Mouse (Mus musculus): ENCODE measurements around the gene Kremen2. TPM values are rescaled to one million over a fixed set of nuclear protein-coding genes. Genes with fewer than 3 reads are reported as not detected.
A peak's percentile ranks its signal among the peaks of the same experiment; 100 is the strongest.

Gene Kremen2
- polyA plus RNA-seq (2015; fragmentation: Nextera tagmentation; extraction: Ambion mirVana): 0.28 and 3.3 TPM in 2 replicates

DNA sequence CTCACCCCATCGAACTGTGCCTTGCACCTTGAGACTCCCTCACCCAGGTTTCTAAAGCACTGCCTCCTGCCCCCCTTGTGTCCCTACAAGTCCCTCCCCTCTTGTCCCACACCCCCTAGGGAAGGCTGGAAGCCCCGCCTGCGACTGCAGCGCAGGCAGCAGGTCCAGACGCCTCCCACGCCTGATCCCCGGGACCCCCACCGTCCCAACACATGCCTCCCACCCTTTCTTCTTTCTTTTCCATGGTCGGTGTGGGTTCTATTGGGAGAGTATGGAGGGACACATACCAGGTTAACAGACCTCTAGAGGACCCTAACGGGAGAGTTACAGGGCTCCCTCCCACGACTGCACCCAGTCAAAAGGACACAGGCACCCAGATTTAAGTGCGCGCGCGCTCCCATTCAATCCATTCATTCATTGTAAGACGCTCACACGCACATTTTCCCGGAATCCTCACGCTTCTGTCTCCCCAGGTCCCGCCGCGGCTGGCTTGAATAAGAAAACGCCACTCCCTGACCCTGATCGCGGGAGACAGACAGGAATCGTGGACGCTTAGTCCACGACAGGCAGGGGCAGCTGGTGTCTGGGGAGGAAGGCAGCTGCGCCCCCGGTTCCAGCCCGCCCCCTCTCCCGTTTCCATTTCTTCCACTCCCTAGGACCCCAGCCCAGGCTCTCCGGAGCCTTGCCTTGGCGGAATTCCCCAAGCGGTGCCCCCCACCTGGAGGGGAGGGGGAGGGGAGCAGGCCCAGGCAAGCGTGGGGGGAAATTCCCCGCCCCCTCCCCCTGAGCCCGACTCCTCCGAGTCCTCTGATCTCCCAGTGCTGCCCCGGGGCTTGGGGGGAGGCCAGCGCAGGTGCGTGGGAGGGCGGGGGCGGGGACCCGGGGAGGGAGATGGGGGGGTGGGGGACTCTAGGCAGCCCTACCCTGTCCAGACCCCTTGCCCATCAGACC, at the start of gene Kremen2:
TSS of gene Kremen2 (minus strand) at position 533 of the 951 bp plus-strand sequence.
- H3K27ac ChIP-seq: no peak within 1 kb of the TSS
- H3K4me3 ChIP-seq: peak within 1 kb of the TSS; percentile 36
- H3K9me3 ChIP-seq (replicated peaks): no peaks in the 10 kb centered on the region
- ATAC-seq (replicated peaks; ENCODE audit: insufficient number of reproducible peaks, insufficient read depth, low FRiP score, low read depth): no peak
- peaks cover 77% of the 10 kb centered on the region for H3K27me3 ChIP-seq
- peak within 1 kb of the TSS; percentile 15; the same call in 1 of the 2 replicates for H3K9ac ChIP-seq
- H3K36me3 ChIP-seq: no peaks in the 10 kb centered on the region
- H3K4me1 ChIP-seq (replicated peaks): peaks cover 38% of the 10 kb centered on the region
- under 1% methylated on average over 37 of the region's 45 CpGs for WGBS
- H3K4me2 ChIP-seq: peak within 1 kb of the TSS; percentile 56

DNA sequence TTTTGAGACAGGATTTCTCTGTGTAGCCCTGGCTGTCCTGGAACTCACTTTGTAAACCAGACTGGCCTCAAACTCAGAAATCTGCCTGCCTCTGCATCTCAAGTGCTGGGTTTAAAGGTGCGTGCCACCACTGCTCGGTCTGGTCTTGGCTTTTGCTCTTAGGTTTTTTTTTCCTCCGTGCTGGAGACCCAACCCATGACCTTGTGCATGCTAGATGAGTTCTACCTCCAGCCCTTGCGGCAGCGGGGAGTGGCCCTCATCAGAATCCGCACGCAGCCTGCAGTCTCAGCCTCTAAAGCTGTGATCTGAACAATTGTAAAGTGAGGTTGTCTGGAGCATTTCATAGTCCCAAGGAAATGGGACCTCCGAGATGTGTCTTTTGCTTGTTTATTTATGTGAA, 49.7 kb upstream of the Kremen2 start:
- Histone ChIP-seq H3K9ac (no peak overlapping the region), H3K9me3 (replicated peaks) (no peaks in the 10 kb centered on the region), H3K27me3 (no peaks in the 10 kb centered on the region), H3K27ac (no peak overlapping the region), H3K36me3 (no peaks in the 10 kb centered on the region), H3K4me1 (replicated peaks) (peaks cover 6% of the 10 kb centered on the region), H3K4me2 (no peak overlapping the region), H3K4me3 (no peak overlapping the region)
- 91% methylated on average over 8 of the region's 8 CpGs for WGBS
- no peak for ATAC-seq (replicated peaks; ENCODE audit: insufficient number of reproducible peaks, insufficient read depth, low FRiP score, low read depth)

DNA sequence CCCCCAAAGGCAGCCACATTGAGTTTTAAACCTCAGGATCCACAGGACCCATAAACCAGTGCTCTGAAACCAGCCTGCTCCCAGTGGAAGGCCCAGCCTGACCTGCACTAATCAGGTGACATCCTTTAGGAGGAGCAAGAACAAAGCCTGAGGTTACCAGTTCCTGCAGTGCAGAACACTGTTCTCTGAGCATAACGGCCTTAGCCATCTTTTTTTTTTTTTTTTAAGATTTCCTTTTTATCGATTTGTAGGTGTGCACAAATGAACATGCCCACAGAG, 45.4 kb upstream of the Kremen2 start:
- no peak overlapping the region; the same call in 1 of the 2 replicates for H3K9ac ChIP-seq
- no peaks in the 10 kb centered on the region for H3K9me3 ChIP-seq (replicated peaks)
- 47% methylated on average over 2 of the region's 2 CpGs for WGBS
- H3K27me3 ChIP-seq: no peaks in the 10 kb centered on the region
- 0 out of 2 replicates have a peak, but pooled peaks have one; percentile 20 for ATAC-seq (replicated peaks; ENCODE audit: insufficient number of reproducible peaks, insufficient read depth, low FRiP score, low read depth)
- H3K4me3 ChIP-seq: peak overlapping the region; percentile 50
- H3K4me2 ChIP-seq: peak overlapping the region; percentile 80
- H3K36me3 ChIP-seq: no peaks in the 10 kb centered on the region
- peak overlapping the region; percentile 85 for H3K27ac ChIP-seq
- peaks cover 19% of the 10 kb centered on the region for H3K4me1 ChIP-seq (replicated peaks)

DNA sequence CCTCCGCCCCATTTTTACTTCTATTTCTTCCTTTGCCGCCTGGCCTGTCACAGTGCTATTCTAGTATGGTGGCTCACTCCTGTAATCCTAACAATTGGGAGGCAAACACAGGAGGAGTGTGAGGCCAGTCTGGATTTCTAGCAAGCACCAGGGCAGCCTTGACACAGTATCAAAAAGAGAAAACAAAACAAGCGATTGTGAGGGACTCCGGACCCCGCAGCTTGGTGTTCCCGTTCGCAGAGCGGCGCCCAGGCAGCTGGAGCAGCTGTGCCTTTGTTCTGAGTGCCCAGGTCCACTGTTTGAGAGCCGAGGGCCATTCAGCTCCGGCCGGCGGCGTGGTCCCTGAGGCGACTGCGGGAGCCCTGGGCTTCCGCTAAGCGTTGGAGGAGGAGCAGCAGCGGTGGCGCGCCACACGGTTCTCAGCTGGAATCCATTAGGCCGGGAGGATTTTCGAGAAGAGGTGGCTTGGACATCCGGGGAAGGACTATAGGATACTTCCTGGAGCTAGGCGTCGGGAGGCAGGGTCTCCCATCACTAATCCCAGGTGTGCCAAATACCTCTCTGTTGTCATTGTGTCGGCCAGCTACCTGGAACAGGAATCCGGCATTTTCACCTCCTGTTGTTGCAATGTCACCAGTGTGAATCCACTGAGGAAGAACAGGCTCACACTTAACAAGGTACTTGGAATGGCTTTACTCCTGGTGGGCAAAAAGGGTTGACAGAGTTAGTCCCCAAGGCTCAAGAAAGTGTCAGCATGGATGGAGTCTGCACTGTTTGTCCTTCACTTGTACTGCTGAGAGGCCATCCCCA, 44.8 kb upstream of the Kremen2 start, which contains the start of gene Srrm2:
TSS of gene Srrm2 (plus strand) at position 264 of the 810 bp plus-strand sequence.
- peak within 1 kb of the TSS; percentile 63 for H3K9ac ChIP-seq
- no peaks in the 10 kb centered on the region for H3K27me3 ChIP-seq
- H3K4me2 ChIP-seq: peak within 1 kb of the TSS; percentile 80
- H3K36me3 ChIP-seq: no peaks in the 10 kb centered on the region
- ATAC-seq (replicated peaks; ENCODE audit: insufficient number of reproducible peaks, insufficient read depth, low FRiP score, low read depth): peak; percentile 66
- H3K9me3 ChIP-seq (replicated peaks): no peaks in the 10 kb centered on the region
- peaks cover 25% of the 10 kb centered on the region for H3K4me1 ChIP-seq (replicated peaks)
- WGBS: 3% methylated on average over 29 of the region's 29 CpGs
- H3K27ac ChIP-seq: peak within 1 kb of the TSS; percentile 85
- peak within 1 kb of the TSS; percentile 50 for H3K4me3 ChIP-seq

DNA sequence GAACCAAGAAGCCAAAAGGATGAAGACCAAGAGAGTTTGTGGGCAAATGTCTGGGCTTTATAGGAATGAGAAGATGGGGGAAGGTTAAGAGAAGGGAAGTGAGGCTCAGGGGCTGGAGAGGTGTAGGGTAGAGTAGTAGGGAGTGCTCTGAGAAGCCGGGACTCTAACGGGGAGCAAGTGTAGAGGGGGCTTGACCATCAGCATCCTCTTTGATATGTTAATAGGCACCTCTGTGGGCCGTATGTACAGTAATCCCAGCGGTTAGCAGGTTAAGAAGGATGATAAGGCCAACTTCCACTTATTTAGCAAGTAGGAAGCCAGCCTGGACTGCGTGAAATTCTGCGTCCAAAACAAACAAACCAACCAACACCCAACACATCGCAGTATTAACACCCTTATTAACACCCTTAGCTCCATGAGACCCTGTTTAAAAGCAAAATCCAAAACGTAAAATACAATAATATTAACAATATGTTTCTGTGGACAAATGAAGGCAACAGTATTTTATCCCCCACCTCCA, 44.2 kb upstream of the Kremen2 start:
- H3K36me3 ChIP-seq: no peaks in the 10 kb centered on the region
- no peak for ATAC-seq (replicated peaks; ENCODE audit: insufficient number of reproducible peaks, insufficient read depth, low FRiP score, low read depth)
- peaks cover 25% of the 10 kb centered on the region for H3K4me1 ChIP-seq (replicated peaks)
- H3K9ac ChIP-seq: peak overlapping the region; percentile 63
- no peaks in the 10 kb centered on the region for H3K9me3 ChIP-seq (replicated peaks)
- peak overlapping the region; percentile 85 for H3K27ac ChIP-seq
- H3K4me3 ChIP-seq: peak overlapping the region; percentile 50
- H3K4me2 ChIP-seq: peak overlapping the region; percentile 80
- 15% methylated on average over 8 of the region's 8 CpGs for WGBS
- no peaks in the 10 kb centered on the region for H3K27me3 ChIP-seq

DNA sequence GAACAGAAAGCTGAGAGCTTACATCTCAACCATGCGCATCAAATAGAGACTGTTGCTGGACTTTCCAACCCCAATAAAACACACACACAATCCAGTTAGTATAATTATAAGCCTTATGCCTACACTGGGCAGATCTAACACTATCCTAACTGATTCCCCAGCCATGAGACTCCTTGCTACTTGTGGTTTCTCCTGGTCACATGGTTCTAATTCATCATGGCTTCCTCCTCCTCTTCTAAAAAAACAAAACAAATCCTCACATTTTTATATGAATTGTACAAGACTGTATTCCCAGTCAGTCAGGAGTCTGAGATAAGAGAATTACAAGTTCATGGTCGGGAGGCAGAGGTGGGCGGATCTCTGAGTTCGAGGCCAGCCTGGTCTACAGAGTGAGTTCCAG, 43.3 kb upstream of the Kremen2 start:
- Histone ChIP-seq H3K36me3 (no peaks in the 10 kb centered on the region), H3K9me3 (replicated peaks) (no peaks in the 10 kb centered on the region), H3K27ac (no peak overlapping the region), H3K4me1 (replicated peaks) (peaks cover 25% of the 10 kb centered on the region), H3K4me2 (no peak overlapping the region), H3K9ac (no peak overlapping the region), H3K4me3 (no peak overlapping the region), H3K27me3 (no peaks in the 10 kb centered on the region)
- ATAC-seq (replicated peaks; ENCODE audit: insufficient number of reproducible peaks, insufficient read depth, low FRiP score, low read depth): no peak
- WGBS: 86% methylated on average over 4 of the region's 4 CpGs

DNA sequence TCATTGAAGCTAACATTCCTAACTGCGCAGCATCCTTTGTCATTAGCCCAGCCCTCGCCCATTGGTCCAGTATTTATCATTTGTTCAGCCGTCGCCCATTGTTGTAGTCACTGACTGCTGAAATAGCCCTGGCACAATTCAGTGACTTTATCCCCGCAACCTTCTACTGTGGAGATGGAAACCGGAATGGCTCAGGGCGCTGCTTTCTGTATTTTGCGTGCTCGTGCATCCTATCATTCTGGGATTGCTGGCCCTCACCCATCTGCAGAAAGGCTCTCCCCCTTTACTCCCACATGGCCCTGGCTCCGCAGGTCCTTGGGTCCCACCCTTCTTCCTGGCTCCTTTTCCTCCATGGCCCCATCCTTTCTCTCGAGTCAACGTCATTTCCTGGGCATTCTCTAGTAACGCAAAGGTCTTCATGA, 40.9 kb upstream of the Kremen2 start:
- peaks cover 25% of the 10 kb centered on the region for H3K4me1 ChIP-seq (replicated peaks)
- 18% methylated on average over 13 of the region's 13 CpGs for WGBS
- no peaks in the 10 kb centered on the region for H3K36me3 ChIP-seq
- no peaks in the 10 kb centered on the region for H3K27me3 ChIP-seq
- H3K27ac ChIP-seq: no peak overlapping the region
- peak overlapping the region; percentile 95 for H3K4me2 ChIP-seq
- ATAC-seq (replicated peaks; ENCODE audit: insufficient number of reproducible peaks, insufficient read depth, low FRiP score, low read depth): no peak
- no peak overlapping the region for H3K9ac ChIP-seq
- H3K9me3 ChIP-seq (replicated peaks): no peaks in the 10 kb centered on the region
- H3K4me3 ChIP-seq: peak overlapping the region; percentile 55

DNA sequence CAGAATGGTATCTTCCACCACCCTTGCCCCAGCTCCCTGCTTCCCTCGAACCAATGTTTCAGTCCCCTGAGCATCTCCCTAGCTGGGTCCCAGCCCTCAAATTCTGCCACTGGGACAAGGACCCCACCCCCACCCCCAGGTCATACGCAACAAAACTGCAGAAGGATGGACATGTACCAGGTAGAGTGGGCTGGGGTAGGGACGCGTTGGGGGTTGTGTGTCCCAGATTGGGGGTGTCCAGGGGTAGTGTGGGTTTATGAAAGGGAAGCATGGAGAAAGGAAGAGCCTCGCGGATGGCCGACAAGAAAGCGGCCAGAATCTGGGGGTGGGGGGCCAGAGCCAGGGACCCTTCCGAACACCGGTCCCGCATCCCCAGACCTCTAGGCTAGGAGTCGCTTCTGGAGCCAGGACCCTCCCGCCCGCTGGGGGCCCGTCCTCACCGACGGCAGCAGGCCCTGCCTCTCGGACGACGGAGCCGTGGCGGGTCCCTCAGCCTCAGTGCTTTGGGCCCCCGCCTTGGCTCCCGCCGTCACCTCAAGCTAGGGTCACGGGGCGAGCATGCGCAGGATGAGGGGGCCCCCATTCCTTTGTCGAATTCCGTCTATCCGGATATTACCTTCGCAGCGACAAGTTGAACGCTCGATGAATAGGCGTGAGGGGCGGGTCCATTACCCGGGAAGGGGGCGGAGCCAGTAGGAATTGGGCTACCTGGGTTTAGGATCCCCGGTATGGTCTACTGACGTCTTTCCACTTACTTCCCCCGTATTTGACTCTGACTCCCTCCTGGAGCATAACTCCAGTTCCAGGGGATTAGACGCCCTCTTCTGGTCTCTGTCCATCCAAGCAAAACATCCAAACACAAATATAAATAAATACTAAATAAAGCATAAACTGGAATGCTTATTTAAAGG, 40.2 kb upstream of the Kremen2 start, which contains the start of gene Flywch2:
TSS of gene Flywch2 (minus strand) at position 521 of the 911 bp plus-strand sequence.
- WGBS: 4% methylated on average over 43 of the region's 43 CpGs
- ATAC-seq (replicated peaks; ENCODE audit: insufficient number of reproducible peaks, insufficient read depth, low FRiP score, low read depth): peak; percentile 70
- peak within 1 kb of the TSS; percentile 55 for H3K4me3 ChIP-seq
- H3K27ac ChIP-seq: no peak within 1 kb of the TSS
- H3K9me3 ChIP-seq (replicated peaks): no peaks in the 10 kb centered on the region
- peak within 1 kb of the TSS; percentile 95 for H3K4me2 ChIP-seq
- H3K36me3 ChIP-seq: no peaks in the 10 kb centered on the region
- peaks cover 22% of the 10 kb centered on the region for H3K4me1 ChIP-seq (replicated peaks)
- H3K27me3 ChIP-seq: no peaks in the 10 kb centered on the region
- peak within 1 kb of the TSS; percentile 66 for H3K9ac ChIP-seq

DNA sequence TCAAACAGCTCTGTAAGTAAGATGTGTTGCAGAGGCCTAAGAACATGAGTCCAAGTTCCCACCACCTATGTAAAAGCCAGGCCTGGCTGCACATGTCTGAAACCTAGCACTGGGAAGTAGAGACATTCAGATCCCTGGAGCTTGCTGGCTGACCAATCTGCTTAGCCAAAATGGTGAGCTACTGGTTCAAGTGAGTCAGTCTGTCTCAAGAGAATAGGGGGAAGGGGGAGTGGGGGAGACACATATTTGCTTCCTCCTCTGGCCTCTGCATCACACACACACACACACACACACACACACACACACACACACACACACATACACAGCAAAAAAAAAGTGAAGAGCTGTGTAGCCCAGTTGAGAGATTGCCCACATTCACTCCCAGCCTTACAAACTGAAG, 37.7 kb upstream of the Kremen2 start:
- Histone ChIP-seq H3K27ac (no peak overlapping the region), H3K4me1 (replicated peaks) (peaks cover 12% of the 10 kb centered on the region), H3K9ac (no peak overlapping the region), H3K27me3 (no peaks in the 10 kb centered on the region), H3K9me3 (replicated peaks) (no peaks in the 10 kb centered on the region), H3K4me3 (no peak overlapping the region), H3K36me3 (no peaks in the 10 kb centered on the region), H3K4me2 (no peak overlapping the region)
- no peak for ATAC-seq (replicated peaks; ENCODE audit: insufficient number of reproducible peaks, insufficient read depth, low FRiP score, low read depth)

DNA sequence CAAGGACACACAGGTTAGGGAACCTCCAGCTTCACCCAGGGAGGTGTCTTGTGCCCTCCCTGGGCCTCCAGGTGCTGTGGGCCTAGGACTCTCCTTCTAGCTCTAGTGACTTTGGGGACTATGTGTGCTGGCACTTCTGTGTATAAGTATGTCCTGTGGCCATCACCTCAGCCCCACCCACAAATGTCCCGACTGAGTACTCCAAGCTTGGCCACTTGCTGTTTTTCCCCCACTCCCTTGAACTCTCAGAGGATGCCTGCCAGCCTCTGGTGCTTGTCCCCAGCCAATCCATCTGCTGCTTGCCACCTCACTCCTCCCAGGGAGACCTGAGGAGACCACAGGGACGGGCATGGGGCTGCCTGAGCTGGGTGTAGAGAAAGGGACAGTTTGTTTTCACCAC, 32.8 kb upstream of the Kremen2 start:
- WGBS: 38% methylated on average over 2 of the region's 2 CpGs
- no peak for ATAC-seq (replicated peaks; ENCODE audit: insufficient number of reproducible peaks, insufficient read depth, low FRiP score, low read depth)
- H3K27me3 ChIP-seq: no peaks in the 10 kb centered on the region
- no peak overlapping the region for H3K9ac ChIP-seq
- H3K4me1 ChIP-seq (replicated peaks): no peaks in the 10 kb centered on the region
- H3K4me3 ChIP-seq: no peak overlapping the region
- H3K9me3 ChIP-seq (replicated peaks): no peaks in the 10 kb centered on the region
- H3K27ac ChIP-seq: no peak overlapping the region
- no peak overlapping the region for H3K4me2 ChIP-seq
- H3K36me3 ChIP-seq: no peaks in the 10 kb centered on the region

Measured in heart, embryonic 15.5 days (tissue).